ENCODE assay signal across 10 mouse cellular contexts in the genomic region with DNA sequence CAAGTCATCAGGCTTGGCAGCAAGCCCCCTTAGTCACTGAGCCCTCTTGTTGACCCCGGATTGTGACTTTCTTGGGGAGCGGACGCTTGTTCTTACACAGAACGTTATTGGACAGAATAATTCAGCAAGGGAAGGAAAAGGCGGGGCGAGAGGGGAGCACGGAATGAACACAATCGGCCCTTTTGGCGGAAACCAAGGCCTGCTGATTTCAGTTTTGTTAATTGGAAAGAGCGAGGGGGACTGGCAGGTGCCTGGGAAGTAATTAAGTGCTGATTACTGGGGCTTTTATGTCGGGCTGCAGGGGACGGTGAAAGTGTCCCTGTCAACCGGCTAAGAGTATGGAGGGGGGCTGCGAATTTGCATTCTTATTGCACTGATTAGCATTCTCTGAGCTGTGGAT. TPM values are rescaled to one million over a fixed set of nuclear protein-coding genes. Genes with fewer than 3 reads are reported as not detected.
DNase-seq lines count a peak whose midpoint lies in the region; ATAC-seq lines count a peak whose summit lies in the region.
"Had no signal": no experiment of that assay in that cellular context is flagged by ENCODE, and none has a peak within 500 bp of the region (broad histone marks: within the 10 kb centered on the region; RNA-seq: fewer than 3 reads in every experiment).

No protein-coding gene starts in this region.

- DNase-seq in heart, adult 8-10 months (ENCODE audit: low spot score), result peak; percentile 15
- no peak for DNase-seq in heart, postnatal 4 days
- peak; percentile 49 to 55 for DNase-seq in right cerebral cortex, postnatal 10 days (ENCODE audit: low spot score in 2 of 2)
- no peak for DNase-seq in right cerebral cortex, postnatal 14 days
- no peak for DNase-seq in urinary bladder, postnatal 36 days (ENCODE audit: low spot score in 2 of 2)
- DNase-seq: kidney, adult 2 months had no signal

- no peaks in the 10 kb centered on the region for H3K27me3 ChIP-seq in hindbrain, embryonic 15.5 days
- H3K27me3 ChIP-seq: embryonic facial prominence, embryonic 15.5 days had no signal

- no peaks in the 10 kb centered on the region for H3K36me3 ChIP-seq in hindbrain, embryonic 15.5 days
- H3K36me3 ChIP-seq: embryonic facial prominence, embryonic 15.5 days had no signal

- H3K9ac ChIP-seq in hindbrain, embryonic 15.5 days, result no peak overlapping the region
- H3K9ac ChIP-seq: embryonic facial prominence, embryonic 15.5 days had no signal

- no peaks in the 10 kb centered on the region; the same call in 1 of the 2 replicates for H3K9me3 ChIP-seq in hindbrain, embryonic 15.5 days
- H3K9me3 ChIP-seq: embryonic facial prominence, embryonic 15.5 days had no signal

- no peak for ATAC-seq in hindbrain, embryonic 15.5 days (ENCODE audit: low FRiP score, low read depth)
- no peak for ATAC-seq in megakaryocyte-erythroid progenitor cell, adult 5-6 weeks (replicated peaks; ENCODE audit: low FRiP score, low TSS enrichment, poor library complexity, severe bottlenecking)
- ATAC-seq in inflammation-experienced regulatory T-cells, adult 6 months, result no peak

- peak overlapping the region; percentile 13; the same call in 1 of the 2 replicates for H3K4me2 ChIP-seq in hindbrain, embryonic 15.5 days
- H3K4me2 ChIP-seq: embryonic facial prominence, embryonic 15.5 days had no signal

- peak overlapping the region; percentile 4; the same call in 1 of the 2 replicates for H3K27ac ChIP-seq in hindbrain, embryonic 15.5 days (replicated peaks)
- H3K27ac ChIP-seq: embryonic facial prominence, embryonic 15.5 days had no signal

- 8% methylated on average over 14 of the region's 14 CpGs for WGBS in hindbrain, embryonic 15.5 days

- H3K4me1 ChIP-seq in hindbrain, embryonic 15.5 days (replicated peaks), result peaks cover 14% of the 10 kb centered on the region

- no peak overlapping the region for H3K4me3 ChIP-seq in hindbrain, embryonic 15.5 days
- H3K4me3 ChIP-seq: embryonic facial prominence, embryonic 15.5 days had no signal

RNA-seq across cellular contexts. Expression of gene Rps27rt, which starts 55.7 kb away (rescaled TPM):
- total RNA-seq in heart, adult 8-10 months (2022), result 10 to 100 TPM in 3 of 4 experiments, 1 to 10 TPM in 1; 9.8 to 31.3 (median 20.9) TPM
- 10 to 100 TPM; 41.7 to 42.7 TPM for total RNA-seq in heart, postnatal 4 days (2021)
- 154 and 187 TPM in 2 replicates for polyA plus RNA-seq in hindbrain, embryonic 15.5 days (2015; fragmentation: Nextera tagmentation; extraction: Ambion mirVana)
- 295 and 358 TPM in 2 replicates for total RNA-seq in megakaryocyte-erythroid progenitor cell, adult 5-6 weeks (2014; fragmentation: Nextera tagmentation)
- 148 and 204 TPM in 2 replicates for total RNA-seq in megakaryocyte-erythroid progenitor cell, adult 5-6 weeks (2017)
- 1,000 to 10,000 TPM; 2,830 to 6,239 (median 3,618) TPM for polyA plus RNA-seq in inflammation-experienced regulatory T-cells, adult 6 months (2017; shearing (Covaris generic))

RNA-seq across cellular contexts. Expression of gene Osbpl10, which starts 59.8 kb away (rescaled TPM):
- 1 to 10 TPM; 2.5 to 4.9 (median 3.3) TPM for total RNA-seq in heart, adult 8-10 months (2022)
- total RNA-seq in heart, postnatal 4 days (2021), result 1 to 10 TPM; 5.7 to 6.1 TPM
- polyA plus RNA-seq in hindbrain, embryonic 15.5 days (2015; fragmentation: Nextera tagmentation; extraction: Ambion mirVana), result 3.1 and 4.7 TPM in 2 replicates
- 0.50 TPM in 1 of 2 replicates, not detected in the other for total RNA-seq in megakaryocyte-erythroid progenitor cell, adult 5-6 weeks (2014; fragmentation: Nextera tagmentation)
- total RNA-seq in megakaryocyte-erythroid progenitor cell, adult 5-6 weeks (2017), result 0.53 and 1.8 TPM in 2 replicates
- polyA plus RNA-seq in inflammation-experienced regulatory T-cells, adult 6 months (2017; shearing (Covaris generic)), result not detected

Comparison
In these comparisons a context has a peak if more than half of its experiments do, and no peak if none do; other contexts are left out.
1. DNase-seq: peak in heart, adult 8-10 months (single experiment) and right cerebral cortex, postnatal 10 days (2 of 2); none in heart, postnatal 4 days (single experiment), right cerebral cortex, postnatal 14 days (single experiment) and urinary bladder, postnatal 36 days (0 of 2).